Mouse (Mus musculus) embryonic facial prominence, embryonic 15.5 days (tissue): ENCODE results near the gene Clec10a. TPM values are rescaled to one million over a fixed set of nuclear protein-coding genes. Genes with fewer than 3 reads are reported as not detected.
A peak's percentile ranks its signal among the peaks of the same experiment; 100 is the strongest.

ENCODE experiments used
- ATAC-seq: fragments of 200-750 bp; cut with Nextera tagmentation; 2 replicates; pipeline ENCODE4 v1.8.0; 2017; ENCODE audit warnings: low read depth, moderate TSS enrichment; ENCODE audit not compliant: insufficient number of reproducible peaks, low FRiP score, low TSS enrichment
- H3K27ac ChIP-seq: fragments of 300-500 bp; sonication (generic); replicated peaks from 2 replicates; pipeline ENCODE4 v1.5.1; 2015; ENCODE audit warnings: mild to moderate bottlenecking, inconsistent platforms
- H3K27me3 ChIP-seq: fragments of 300-500 bp; sonication (generic); 2 replicates; pipeline ENCODE4 v1.6.1; 2015; ENCODE audit warnings: inconsistent platforms
- H3K36me3 ChIP-seq: fragments of 300-500 bp; sonication (generic); 2 replicates; pipeline ENCODE4 v1.6.1; 2015; ENCODE audit warnings: mild to moderate bottlenecking, inconsistent platforms
- H3K4me1 ChIP-seq: fragments of 300-500 bp; sonication (generic); 2 replicates; pipeline ENCODE4 v1.6.1; 2015; ENCODE audit warnings: inconsistent platforms
- H3K4me2 ChIP-seq: fragments of 300-500 bp; sonication (generic); replicated peaks from 2 replicates; pipeline ENCODE4 v1.6.1; 2015; ENCODE audit warnings: mild to moderate bottlenecking, inconsistent platforms
- H3K4me3 ChIP-seq: fragments of 300-500 bp; sonication (generic); replicated peaks from 2 replicates; pipeline ENCODE4 v1.5.1; 2015; ENCODE audit warnings: mild to moderate bottlenecking, inconsistent platforms
- H3K9ac ChIP-seq: fragments of 300-500 bp; sonication (generic); 2 replicates; pipeline ENCODE4 v1.6.1; 2015; ENCODE audit warnings: inconsistent platforms
- H3K9me3 ChIP-seq: fragments of 300-500 bp; sonication (generic); replicated peaks from 2 replicates; pipeline ENCODE4 v1.6.1; 2016; ENCODE audit warnings: inconsistent platforms
- WGBS: fragments of 180-500 bp; shearing (Covaris S2); methylation state at CpG from one replicate; pipeline ENCODE4 v1.1.7; 2015; 5-methylcytosine and 5-hydroxymethylcytosine counted together
- polyA plus RNA-seq: library from polyadenylated mRNA; unstranded; fragments of >200 nt; fragmentation: Nextera tagmentation; extraction: Ambion mirVana; gene quantifications from 2 replicates; pipeline ENCODE4 v1.2.1, GENCODE M21; 2015

Gene Clec10a
- polyA plus RNA-seq, 1 experiment from 2014 or later = 1.5 TPM

DNA sequence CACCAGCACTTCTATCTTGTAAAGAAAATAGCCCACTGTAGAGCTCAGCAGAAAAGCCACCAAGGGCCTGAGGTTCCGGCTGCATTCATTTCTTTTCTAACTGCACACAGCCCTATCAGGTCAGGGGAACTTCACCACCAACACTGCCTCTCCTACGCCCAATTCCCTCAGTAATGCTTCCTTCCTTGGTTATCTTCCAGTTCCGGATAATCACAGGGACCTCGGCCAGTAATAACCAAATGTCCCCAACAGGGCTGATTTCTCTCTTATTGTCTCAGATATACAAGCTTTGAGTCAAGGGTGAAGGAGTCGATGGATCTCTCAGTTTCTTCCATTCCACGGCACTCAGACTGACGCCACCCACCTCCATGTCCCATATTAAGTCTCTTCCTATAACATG is 51.3 kb downstream of the Clec10a start:
- ATAC-seq = no peak
- Histone ChIP-seq H3K4me2 (no peak overlapping the region), H3K27me3 (0 out of 2 replicates have a peak, but pooled peaks cover 7% of the 10 kb centered on the region), H3K9ac (no peak overlapping the region), H3K4me1 (no peaks in the 10 kb centered on the region), H3K27ac (no peak overlapping the region), H3K9me3 (no peaks in the 10 kb centered on the region), H3K4me3 (no peak overlapping the region), H3K36me3 (no peaks in the 10 kb centered on the region)
- WGBS = 81% methylated on average over 7 of the region's 7 CpGs

DNA sequence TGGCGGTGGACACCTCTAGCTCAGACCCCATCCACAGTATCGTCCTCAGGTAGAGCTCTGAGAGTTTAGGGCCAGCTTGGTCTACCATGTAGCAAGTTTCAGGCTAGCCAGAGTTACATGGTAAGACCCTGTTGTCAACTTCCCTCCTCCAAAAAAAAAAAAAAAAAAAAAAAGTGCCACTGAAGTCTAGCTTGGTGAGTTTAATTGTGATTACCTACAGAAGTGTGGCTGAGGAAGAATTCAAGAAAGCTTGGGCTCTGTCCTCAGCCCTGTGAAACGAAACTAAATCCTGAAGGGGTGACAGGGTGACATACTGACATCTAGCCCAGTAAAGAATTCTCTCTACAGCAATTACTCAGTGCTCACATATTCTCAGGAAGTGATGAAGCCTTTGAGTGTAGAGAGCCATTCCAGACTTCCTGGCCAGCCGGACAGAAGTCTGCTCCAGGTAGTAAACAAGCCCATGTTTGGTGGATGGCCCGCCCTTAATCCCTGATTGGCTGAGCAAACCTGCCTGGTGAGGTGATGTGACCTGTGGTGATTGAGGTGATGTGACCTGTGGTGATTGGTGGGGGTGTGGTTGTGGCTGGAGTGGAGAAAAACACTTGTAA is 52.9 kb downstream of the Clec10a start:
- no peak overlapping the region for H3K9ac ChIP-seq
- H3K9me3 ChIP-seq = no peaks in the 10 kb centered on the region
- no peak for ATAC-seq
- no peak overlapping the region for H3K27ac ChIP-seq
- 68% methylated on average over 5 of the region's 5 CpGs for WGBS
- no peak overlapping the region for H3K4me2 ChIP-seq
- H3K4me1 ChIP-seq = peaks cover 4% of the 10 kb centered on the region
- H3K27me3 ChIP-seq = peaks cover 21% of the 10 kb centered on the region
- no peaks in the 10 kb centered on the region for H3K36me3 ChIP-seq
- H3K4me3 ChIP-seq = no peak overlapping the region

DNA sequence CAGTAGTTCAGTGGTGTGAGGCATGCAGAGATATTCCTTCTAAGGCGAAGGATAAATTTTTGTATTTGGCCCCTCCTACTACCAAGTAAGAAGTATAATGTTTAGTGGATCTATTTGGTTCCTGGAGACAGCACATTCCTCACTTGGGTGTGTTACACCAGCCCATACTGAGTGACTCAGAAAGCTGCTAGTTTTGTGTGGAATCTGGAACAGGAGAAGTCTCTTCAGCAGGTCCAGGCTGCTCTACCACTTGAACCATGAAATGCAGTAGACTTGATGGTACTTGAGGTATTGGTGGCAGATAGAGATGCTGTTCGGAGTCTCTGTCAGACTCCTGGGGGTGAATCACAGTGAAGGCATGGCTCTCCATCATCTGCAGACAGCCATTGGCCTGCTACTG is 54.7 kb downstream of the Clec10a start:
- ATAC-seq = no peak
- WGBS = 78% methylated on average over 2 of the region's 2 CpGs
- H3K9me3 ChIP-seq = no peaks in the 10 kb centered on the region

DNA sequence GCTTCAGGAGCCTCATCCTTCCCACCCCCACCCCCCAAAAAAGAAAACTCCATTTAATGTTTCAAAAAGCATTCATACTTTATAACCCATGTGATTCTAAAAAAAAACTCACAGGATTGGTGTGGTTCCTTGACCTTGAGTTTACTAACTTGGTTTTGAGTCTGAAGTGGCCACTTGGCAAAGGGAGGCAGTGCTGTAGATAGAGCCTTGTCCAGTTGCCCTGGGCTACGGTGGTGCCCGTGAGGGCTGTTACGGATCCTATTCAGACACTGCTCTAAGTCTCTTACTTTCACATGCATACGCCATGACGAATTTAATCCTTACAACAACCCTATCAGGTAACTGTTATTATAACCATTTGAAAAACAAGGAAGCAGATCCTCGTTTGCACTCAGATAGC is 56.0 kb downstream of the Clec10a start:
- no peak overlapping the region for H3K4me2 ChIP-seq
- ATAC-seq = no peak
- H3K9ac ChIP-seq = no peak overlapping the region
- no peaks in the 10 kb centered on the region for H3K9me3 ChIP-seq
- H3K36me3 ChIP-seq = 0 out of 2 replicates have a peak, but pooled peaks cover 2% of the 10 kb centered on the region
- WGBS = 64% methylated on average over 6 of the region's 6 CpGs
- H3K27ac ChIP-seq = no peak overlapping the region
- no peak overlapping the region for H3K4me3 ChIP-seq
- H3K27me3 ChIP-seq = peaks cover 52% of the 10 kb centered on the region
- peaks cover 23% of the 10 kb centered on the region for H3K4me1 ChIP-seq

More for the DNA sequence above, 54.7 kb downstream of the Clec10a start:
- peaks cover 22% of the 10 kb centered on the region for H3K4me1 ChIP-seq
- H3K27me3 ChIP-seq = peaks cover 39% of the 10 kb centered on the region
- no peak overlapping the region for H3K4me2 ChIP-seq
- H3K9ac ChIP-seq = no peak overlapping the region
- H3K4me3 ChIP-seq = no peak overlapping the region
- no peak overlapping the region for H3K27ac ChIP-seq
- no peaks in the 10 kb centered on the region for H3K36me3 ChIP-seq

DNA sequence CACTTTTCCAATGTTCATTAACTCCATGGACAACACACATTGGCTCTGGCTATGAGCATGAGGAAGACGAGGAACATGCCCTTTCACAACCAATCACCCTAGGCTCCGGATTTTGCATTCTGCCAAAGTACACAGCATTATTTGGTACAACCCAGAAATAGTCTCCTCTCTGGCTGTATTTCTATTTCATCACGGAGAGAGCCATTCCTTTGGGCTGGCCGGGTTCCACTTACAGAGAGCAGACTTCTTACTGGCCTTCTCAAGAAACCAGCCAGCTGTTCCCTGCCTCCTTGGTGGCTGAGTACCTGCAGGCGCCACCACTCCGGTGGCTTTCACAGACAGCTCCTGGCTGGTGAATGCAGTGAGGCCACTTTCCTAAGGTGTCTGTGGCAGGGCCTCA is 56.4 kb downstream of the Clec10a start, which contains the start of gene Slc16a11:
Slc16a11 (plus strand) TSS at position 330 of the 400 bp plus-strand sequence.
- Histone ChIP-seq H3K9ac (no peak within 1 kb of the TSS), H3K27ac (no peak within 1 kb of the TSS), H3K4me3 (peak within 1 kb of the TSS; percentile 40; the same call in 1 of the 2 replicates), H3K9me3 (no peaks in the 10 kb centered on the region), H3K36me3 (0 out of 2 replicates have a peak, but pooled peaks cover 6% of the 10 kb centered on the region), H3K4me1 (peaks cover 23% of the 10 kb centered on the region), H3K4me2 (peak within 1 kb of the TSS; percentile 77), H3K27me3 (peaks cover 56% of the 10 kb centered on the region)
- 54% methylated on average over 6 of the region's 6 CpGs for WGBS
- ATAC-seq = no peak

DNA sequence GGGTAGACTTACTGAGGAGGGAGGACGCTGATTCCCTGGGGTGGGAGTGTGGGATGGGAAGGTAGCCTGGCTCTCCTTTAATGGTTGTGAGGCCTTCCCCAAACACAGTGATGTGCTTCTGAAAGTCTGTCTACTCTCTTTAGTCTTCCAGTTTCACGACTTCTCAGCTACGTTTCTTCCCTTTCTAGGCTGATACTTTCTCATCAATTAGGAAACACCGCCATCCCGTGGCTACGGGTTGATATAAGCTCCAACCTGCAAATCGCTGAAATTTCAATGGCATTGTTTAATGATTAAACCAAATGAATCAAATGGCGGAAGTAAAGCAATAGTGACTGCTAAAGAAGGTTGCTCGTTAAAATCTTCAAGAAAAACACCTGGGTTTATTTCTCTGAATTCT is 56.9 kb downstream of the Clec10a start:
- peaks cover 58% of the 10 kb centered on the region for H3K27me3 ChIP-seq
- peaks cover 23% of the 10 kb centered on the region for H3K4me1 ChIP-seq
- no peak overlapping the region for H3K4me3 ChIP-seq
- 8% methylated on average over 9 of the region's 9 CpGs for WGBS
- no peak overlapping the region for H3K27ac ChIP-seq
- H3K4me2 ChIP-seq = no peak overlapping the region
- H3K36me3 ChIP-seq = 0 out of 2 replicates have a peak, but pooled peaks cover 8% of the 10 kb centered on the region
- no peak overlapping the region for H3K9ac ChIP-seq
- no peak for ATAC-seq
- H3K9me3 ChIP-seq = no peaks in the 10 kb centered on the region

DNA sequence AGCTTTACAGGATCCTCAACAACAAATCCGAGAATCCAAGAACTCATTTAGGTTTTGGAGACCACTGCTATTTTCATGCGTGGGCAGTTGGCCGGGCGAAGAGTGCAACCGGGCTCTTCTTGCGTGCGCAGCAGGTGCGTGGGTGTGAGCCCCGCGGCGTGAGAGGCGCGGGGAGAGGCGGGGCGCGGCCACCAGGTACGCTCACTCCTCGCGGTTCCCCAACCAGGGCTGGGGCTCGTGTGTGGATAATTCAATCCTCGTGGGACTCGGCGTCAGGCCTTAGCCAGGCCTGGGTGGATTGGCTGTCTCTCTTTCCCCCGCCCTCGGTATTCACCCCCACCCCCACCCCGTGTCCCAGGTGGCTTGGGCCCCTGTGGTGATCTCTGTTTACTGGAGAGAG is 57.7 kb downstream of the Clec10a start:
- peak overlapping the region; percentile 77 for H3K4me2 ChIP-seq
- H3K27me3 ChIP-seq = peaks cover 58% of the 10 kb centered on the region
- 4% methylated on average over 26 of the region's 26 CpGs for WGBS
- no peak overlapping the region for H3K9ac ChIP-seq
- peak overlapping the region; percentile 40 for H3K4me3 ChIP-seq
- no peak for ATAC-seq
- no peak overlapping the region for H3K27ac ChIP-seq
- H3K36me3 ChIP-seq = 0 out of 2 replicates have a peak, but pooled peaks cover 8% of the 10 kb centered on the region
- no peaks in the 10 kb centered on the region for H3K9me3 ChIP-seq
- peaks cover 26% of the 10 kb centered on the region for H3K4me1 ChIP-seq

DNA sequence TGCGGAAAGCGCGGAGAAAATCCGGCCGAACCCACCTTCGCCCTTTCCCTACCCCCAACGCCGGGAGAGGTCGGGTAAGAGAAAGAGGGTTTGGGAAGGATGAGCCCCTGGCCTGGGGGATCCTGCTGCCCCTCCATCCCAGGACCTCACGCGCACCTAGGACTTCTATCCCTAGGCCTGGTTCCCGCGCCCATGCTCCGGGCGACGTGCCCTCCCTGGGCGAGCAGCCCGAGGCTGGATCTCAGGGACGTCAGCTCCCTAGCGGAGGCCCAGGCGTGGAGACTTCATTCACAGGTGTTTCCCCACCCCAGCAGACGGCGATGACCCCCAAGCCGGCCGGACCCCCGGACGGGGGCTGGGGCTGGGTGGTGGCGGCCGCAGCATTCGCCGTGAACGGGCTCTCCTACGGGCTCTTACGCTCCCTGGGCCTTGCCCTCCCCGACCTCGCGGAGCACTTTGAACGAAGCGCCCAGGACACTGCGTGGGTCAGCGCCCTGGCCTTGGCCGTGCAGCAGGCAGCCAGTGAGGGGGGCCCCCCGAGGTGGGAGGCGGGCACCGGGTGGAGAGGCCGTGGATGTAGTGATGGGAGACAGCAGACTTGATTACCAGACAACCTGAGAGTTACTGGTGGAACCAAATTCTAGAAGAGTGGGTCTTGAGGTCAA is 58.3 kb downstream of the Clec10a start:
- H3K4me1 ChIP-seq = peaks cover 32% of the 10 kb centered on the region
- peaks cover 58% of the 10 kb centered on the region for H3K27me3 ChIP-seq
- no peak for ATAC-seq
- no peaks in the 10 kb centered on the region for H3K9me3 ChIP-seq
- peak overlapping the region; percentile 26; the same call in 1 of the 2 replicates for H3K9ac ChIP-seq
- H3K27ac ChIP-seq = no peak overlapping the region
- peak overlapping the region; percentile 40 for H3K4me3 ChIP-seq
- 0 out of 2 replicates have a peak, but pooled peaks cover 8% of the 10 kb centered on the region for H3K36me3 ChIP-seq
- H3K4me2 ChIP-seq = peak overlapping the region; percentile 77
- WGBS = under 1% methylated on average over 46 of the region's 46 CpGs

DNA sequence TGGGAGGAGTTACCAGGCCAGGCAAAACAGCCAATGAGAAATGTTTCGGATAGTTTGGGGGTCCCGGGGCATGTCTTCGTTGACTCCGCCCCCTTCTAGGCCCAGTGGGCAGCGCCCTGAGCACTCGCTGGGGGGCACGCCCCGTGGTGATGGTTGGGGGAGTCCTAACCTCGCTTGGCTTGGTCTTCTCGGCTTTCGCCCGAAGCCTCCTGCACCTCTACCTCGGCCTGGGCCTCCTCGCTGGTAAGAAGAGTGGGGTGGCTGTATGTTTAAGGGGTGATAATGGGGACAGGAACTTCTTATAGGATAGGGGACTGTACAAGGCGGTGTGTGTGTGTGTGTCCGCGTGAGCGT is 58.8 kb downstream of the Clec10a start:
- no peak overlapping the region for H3K27ac ChIP-seq
- H3K4me1 ChIP-seq = peaks cover 32% of the 10 kb centered on the region
- H3K9ac ChIP-seq = no peak overlapping the region
- ATAC-seq = no peak
- peak overlapping the region; percentile 77 for H3K4me2 ChIP-seq
- 0 out of 2 replicates have a peak, but pooled peaks cover 8% of the 10 kb centered on the region for H3K36me3 ChIP-seq
- peaks cover 58% of the 10 kb centered on the region for H3K27me3 ChIP-seq
- WGBS = 5% methylated on average over 18 of the region's 18 CpGs
- no peaks in the 10 kb centered on the region for H3K9me3 ChIP-seq
- H3K4me3 ChIP-seq = peak overlapping the region; percentile 40

DNA sequence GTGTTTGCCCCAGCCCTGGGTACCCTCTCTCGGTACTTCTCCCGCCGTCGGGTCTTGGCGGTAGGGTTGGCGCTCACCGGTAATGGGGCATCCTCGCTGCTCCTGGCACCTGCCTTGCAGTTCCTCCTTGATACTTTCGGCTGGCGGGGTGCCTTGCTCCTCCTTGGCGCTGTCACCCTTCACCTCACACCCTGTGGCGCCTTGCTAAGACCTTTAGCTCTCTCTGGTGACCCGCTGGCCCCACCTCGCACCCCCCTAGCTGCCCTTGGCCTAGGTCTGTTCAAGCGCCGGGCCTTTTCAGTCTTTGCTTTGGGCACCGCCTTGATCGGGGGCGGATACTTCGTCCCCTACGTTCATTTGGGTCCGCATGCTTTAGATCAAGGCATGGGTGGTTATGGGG is 59.3 kb downstream of the Clec10a start:
- no peak overlapping the region for H3K9ac ChIP-seq
- 0 out of 2 replicates have a peak, but pooled peaks cover 8% of the 10 kb centered on the region for H3K36me3 ChIP-seq
- H3K4me1 ChIP-seq = peaks cover 37% of the 10 kb centered on the region
- H3K9me3 ChIP-seq = no peaks in the 10 kb centered on the region
- H3K4me3 ChIP-seq = peak overlapping the region; percentile 40; the same call in 1 of the 2 replicates
- no peak overlapping the region for H3K27ac ChIP-seq
- 11% methylated on average over 22 of the region's 22 CpGs for WGBS
- H3K27me3 ChIP-seq = peaks cover 58% of the 10 kb centered on the region
- ATAC-seq = no peak
- H3K4me2 ChIP-seq = no peak overlapping the region

DNA sequence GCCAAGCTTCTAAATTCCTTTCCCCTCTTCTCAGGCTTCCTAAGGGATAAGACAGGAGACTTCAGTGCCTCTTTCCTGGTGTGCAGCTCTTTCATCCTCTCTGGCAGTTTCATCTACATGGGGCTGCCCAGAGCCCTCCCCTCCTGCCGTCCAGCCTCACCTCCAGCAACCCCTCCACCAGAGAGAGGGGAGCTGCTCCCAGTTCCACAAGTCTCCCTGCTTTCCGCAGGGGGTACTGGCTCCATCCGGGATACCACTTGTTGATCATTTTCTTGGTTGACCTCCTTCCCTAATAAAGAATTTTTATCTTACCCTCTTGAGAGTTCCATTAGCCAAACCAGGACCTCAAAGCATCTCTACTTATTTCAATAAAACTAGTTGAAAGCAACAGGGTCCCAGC is 60.1 kb downstream of the Clec10a start:
- WGBS = 65% methylated on average over 3 of the region's 3 CpGs
- 0 out of 2 replicates have a peak, but pooled peaks cover 8% of the 10 kb centered on the region for H3K36me3 ChIP-seq

More for the DNA sequence above, 60.1 kb downstream of the Clec10a start:
- no peak overlapping the region for H3K4me2 ChIP-seq
- no peak overlapping the region for H3K9ac ChIP-seq
- H3K4me3 ChIP-seq = no peak overlapping the region
- no peaks in the 10 kb centered on the region for H3K9me3 ChIP-seq
- peaks cover 58% of the 10 kb centered on the region for H3K27me3 ChIP-seq
- no peak for ATAC-seq
- peaks cover 41% of the 10 kb centered on the region for H3K4me1 ChIP-seq
- H3K27ac ChIP-seq = no peak overlapping the region
